Comparison of ENCODE assay signal across 15 mouse cellular contexts in genomic region chr17:31915756-31916460, GRCm38 (mm10).
DNase-seq lines count a peak whose midpoint lies in the region; ATAC-seq lines count a peak whose summit lies in the region.
"Had no signal": no experiment of that assay in that cellular context is flagged by ENCODE, and none has a peak within 500 bp of the region (broad histone marks: within the 10 kb centered on the region; RNA-seq: fewer than 3 reads in every experiment).

No protein-coding gene starts in this region.

- intact Hi-C loops in heart, postnatal 14 days (cut with DNase I): no loop called here

- no peak for DNase-seq in heart, postnatal 14 days
- DNase-seq in embryo, embryonic 11 days: peak; percentile 42
- DNase-seq in lung, postnatal 10 days: peak; percentile 87
- DNase-seq in layer of hippocampus, postnatal 36 days: no peak
- DNase-seq in spleen, postnatal 14 days (ENCODE audit: low spot score in 2 of 2): no peak
- DNase-seq: cerebellum, adult 11 months; left cerebral cortex, postnatal 4 days; thymus, postnatal 14 days had no signal

- H3K9me3 ChIP-seq in heart, embryonic 12.5 days (replicated peaks): no peaks in the 10 kb centered on the region
- H3K9me3 ChIP-seq in kidney, embryonic 16.5 days (ENCODE audit: low read length): no peaks in the 10 kb centered on the region
- H3K9me3 ChIP-seq: hindbrain, embryonic 13.5 days; neural tube, embryonic 12.5 days had no signal

- 0 out of 2 replicates have a peak overlapping the region, but pooled peaks have one; percentile 11 for H3K4me2 ChIP-seq in heart, embryonic 12.5 days
- H3K4me2 ChIP-seq in kidney, embryonic 16.5 days (replicated peaks; ENCODE audit: low read depth, low read length): no peak overlapping the region
- H3K4me2 ChIP-seq: hindbrain, embryonic 13.5 days; neural tube, embryonic 12.5 days had no signal

- peaks cover 46% of the 10 kb centered on the region for H3K4me1 ChIP-seq in heart, embryonic 12.5 days (replicated peaks)
- peaks cover 24% of the 10 kb centered on the region for H3K4me1 ChIP-seq in kidney, embryonic 16.5 days (ENCODE audit: insufficient read depth, low read length)

- H3K9ac ChIP-seq in heart, embryonic 12.5 days: 0 out of 2 replicates have a peak overlapping the region, but pooled peaks have one; percentile 31
- no peak overlapping the region for H3K9ac ChIP-seq in kidney, embryonic 16.5 days (replicated peaks; ENCODE audit: low read length)
- H3K9ac ChIP-seq: hindbrain, embryonic 13.5 days; neural tube, embryonic 12.5 days had no signal

- no peaks in the 10 kb centered on the region for H3K27me3 ChIP-seq in heart, embryonic 12.5 days (replicated peaks)
- no peaks in the 10 kb centered on the region for H3K27me3 ChIP-seq in kidney, embryonic 16.5 days (ENCODE audit: insufficient read depth, low read length)
- H3K27me3 ChIP-seq: hindbrain, embryonic 13.5 days; neural tube, embryonic 12.5 days had no signal

- H3K4me3 ChIP-seq in heart, embryonic 12.5 days: no peak overlapping the region
- H3K4me3 ChIP-seq in kidney, embryonic 16.5 days (ENCODE audit: low read length): no peak overlapping the region
- H3K4me3 ChIP-seq: erythroblast, embryonic 14.5 days; hindbrain, embryonic 13.5 days; neural tube, embryonic 12.5 days had no signal

- 58% methylated on average over 18 of the region's 18 CpGs for WGBS in heart, embryonic 12.5 days
- WGBS in kidney, embryonic 16.5 days: 51% methylated on average over 18 of the region's 18 CpGs

- ATAC-seq in heart, embryonic 12.5 days (ENCODE audit: insufficient number of reproducible peaks, low FRiP score): peak; percentile 23; the same call in 1 of the 2 replicates
- ATAC-seq in kidney, embryonic 16.5 days (ENCODE audit: low FRiP score, low TSS enrichment): peak; percentile 15; the same call in 1 of the 2 replicates
- no peak for ATAC-seq in granulocyte monocyte progenitor cell, adult 5-6 weeks (replicated peaks; ENCODE audit: poor library complexity, severe bottlenecking)
- ATAC-seq: activated CD4-positive, CD25-positive, alpha-beta regulatory T cell, adult 4 months had no signal

- H3K36me3 ChIP-seq in heart, embryonic 12.5 days: no peaks in the 10 kb centered on the region
- no peaks in the 10 kb centered on the region for H3K36me3 ChIP-seq in kidney, embryonic 16.5 days (ENCODE audit: insufficient read depth, low read length)
- H3K36me3 ChIP-seq: hindbrain, embryonic 13.5 days; neural tube, embryonic 12.5 days had no signal

- no peak overlapping the region for H3K27ac ChIP-seq in heart, embryonic 12.5 days (ENCODE audit: poor library complexity, severe bottlenecking)
- H3K27ac ChIP-seq in kidney, embryonic 16.5 days (ENCODE audit: low read length): no peak overlapping the region
- H3K27ac ChIP-seq: hindbrain, embryonic 13.5 days; neural tube, embryonic 12.5 days had no signal

Comparison
In these comparisons a context has a peak if more than half of its experiments do, and no peak if none do; other contexts are left out.
1. DNase-seq: peak in embryo, embryonic 11 days (single experiment) and lung, postnatal 10 days (single experiment); none in heart, postnatal 14 days (0 of 2), layer of hippocampus, postnatal 36 days (0 of 2) and spleen, postnatal 14 days (0 of 2).